Mouse (Mus musculus) embryonic facial prominence, embryonic 14.5 days (tissue): ENCODE results near the gene Gm10337. TPM values are rescaled to one million over a fixed set of nuclear protein-coding genes. Genes with fewer than 3 reads are reported as not detected.

ENCODE experiments used
- ATAC-seq: fragments of 200-750 bp; cut with Nextera tagmentation; 2 replicates; pipeline ENCODE4 v1.8.0; 2017; ENCODE audit warnings: low read depth, moderate number of reproducible peaks, moderate TSS enrichment
- DNase-seq: peaks from one replicate; pipeline ENCODE4 v3.0.0-alpha.2; 2015; ENCODE audit warnings: low spot score
- H3K27ac ChIP-seq: fragments of 300-500 bp; sonication (generic); replicated peaks from 2 replicates; pipeline ENCODE4 v1.5.1; 2014; ENCODE audit warnings: low read depth, mild to moderate bottlenecking, low read length, moderate library complexity
- H3K27me3 ChIP-seq: fragments of 300-500 bp; sonication (generic); replicated peaks from 2 replicates; pipeline ENCODE4 v1.6.1; 2014; ENCODE audit warnings: low read length; ENCODE audit not compliant: control insufficient read depth, insufficient read depth
- H3K36me3 ChIP-seq: fragments of 300-500 bp; sonication (generic); 2 replicates; pipeline ENCODE4 v1.6.1; 2014; ENCODE audit warnings: low read length, mixed read lengths; ENCODE audit not compliant: control insufficient read depth, insufficient read depth
- H3K4me1 ChIP-seq: fragments of 300-500 bp; sonication (generic); 2 replicates; pipeline ENCODE4 v1.6.1; 2014; ENCODE audit warnings: antibody characterized with exemption, low read length; ENCODE audit not compliant: control insufficient read depth, insufficient read depth
- H3K4me2 ChIP-seq: fragments of 300-500 bp; sonication (generic); 2 replicates; pipeline ENCODE4 v1.6.1; 2014; ENCODE audit warnings: low read depth, mild to moderate bottlenecking, low read length, moderate library complexity, mixed read lengths
- H3K4me3 ChIP-seq: fragments of 300-500 bp; sonication (generic); 2 replicates; pipeline ENCODE4 v1.5.1; 2014; ENCODE audit warnings: low read depth, mild to moderate bottlenecking, low read length
- H3K9ac ChIP-seq: fragments of 300-500 bp; sonication (generic); 2 replicates; pipeline ENCODE4 v1.6.1; 2014; ENCODE audit warnings: low read depth, mild to moderate bottlenecking, low read length, moderate library complexity, mixed read lengths
- H3K9me3 ChIP-seq: fragments of 300-500 bp; sonication (generic); 2 replicates; pipeline ENCODE4 v1.6.1; 2016; ENCODE audit warnings: low read length; ENCODE audit not compliant: control insufficient read depth
- WGBS: fragments of 180-500 bp; shearing (Covaris S2); extraction: QIAGEN DNeasy Blood & Tissue Kit; methylation state at CpG from one replicate; pipeline ENCODE4 v1.1.7; 2014; 5-methylcytosine and 5-hydroxymethylcytosine counted together
- polyA plus RNA-seq: library from polyadenylated mRNA; unstranded; fragments of >200 nt; fragmentation: Nextera tagmentation; extraction: Ambion mirVana; gene quantifications from 2 replicates; pipeline ENCODE4 v1.2.1, GENCODE M21; 2014

Gene Gm10337
- polyA plus RNA-seq, 1 experiment from 2014 or later = 5.2 TPM

DNA sequence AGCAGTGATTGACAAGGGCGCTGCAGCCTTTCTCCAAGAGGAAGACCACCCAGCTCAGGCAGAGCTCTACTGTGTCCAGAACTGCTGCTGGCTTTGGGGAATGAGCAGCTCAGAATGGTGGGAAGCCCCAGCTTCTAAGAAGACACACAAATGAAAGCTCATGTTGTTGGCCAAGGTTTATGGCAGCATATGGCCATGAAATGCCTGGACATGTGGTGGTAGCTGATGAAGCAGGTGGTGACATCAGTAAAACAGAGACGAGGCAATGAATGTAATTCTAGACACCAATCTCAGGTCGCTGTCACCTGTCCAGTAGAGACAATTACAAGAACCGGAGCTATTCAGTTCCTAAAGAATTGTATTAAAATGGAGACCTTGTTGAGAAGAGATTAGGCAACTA lies 41.3 kb downstream of the Gm10337 start:
- Histone ChIP-seq H3K4me1 (no peaks in the 10 kb centered on the region), H3K27me3 (no peaks in the 10 kb centered on the region), H3K27ac (no peak overlapping the region), H3K36me3 (peaks cover 83% of the 10 kb centered on the region), H3K9me3 (no peaks in the 10 kb centered on the region), H3K4me3 (no peak overlapping the region), H3K4me2 (no peak overlapping the region), H3K9ac (no peak overlapping the region)
- DNase-seq = no peak
- WGBS = 93% methylated on average over 4 of the region's 4 CpGs
- no peak for ATAC-seq

DNA sequence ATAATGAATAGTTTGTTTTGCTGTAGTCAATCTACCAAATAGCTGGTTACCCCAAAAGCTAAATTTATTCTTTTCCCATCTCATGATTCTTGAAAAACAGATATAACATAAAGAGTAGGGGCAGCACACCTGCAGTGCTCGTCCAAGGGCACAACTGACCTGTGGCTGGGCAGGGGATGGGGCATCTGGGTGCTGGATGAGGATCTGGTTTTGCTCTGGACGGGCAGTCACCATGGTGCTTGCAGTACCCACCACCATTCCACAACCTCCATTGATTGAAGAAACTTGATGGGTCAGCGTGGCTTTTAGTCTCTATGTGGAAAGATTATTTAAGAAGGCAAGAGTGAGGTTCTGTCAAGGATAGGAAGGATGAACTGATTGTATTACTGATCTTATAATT lies 42.7 kb downstream of the Gm10337 start:
- Histone ChIP-seq H3K4me3 (no peak overlapping the region), H3K9me3 (no peaks in the 10 kb centered on the region), H3K9ac (no peak overlapping the region), H3K4me2 (no peak overlapping the region), H3K4me1 (no peaks in the 10 kb centered on the region), H3K27ac (no peak overlapping the region), H3K36me3 (peaks cover 74% of the 10 kb centered on the region), H3K27me3 (no peaks in the 10 kb centered on the region)
- DNase-seq (no peak), ATAC-seq (no peak)
- WGBS = 88% methylated on average over 3 of the region's 3 CpGs

DNA sequence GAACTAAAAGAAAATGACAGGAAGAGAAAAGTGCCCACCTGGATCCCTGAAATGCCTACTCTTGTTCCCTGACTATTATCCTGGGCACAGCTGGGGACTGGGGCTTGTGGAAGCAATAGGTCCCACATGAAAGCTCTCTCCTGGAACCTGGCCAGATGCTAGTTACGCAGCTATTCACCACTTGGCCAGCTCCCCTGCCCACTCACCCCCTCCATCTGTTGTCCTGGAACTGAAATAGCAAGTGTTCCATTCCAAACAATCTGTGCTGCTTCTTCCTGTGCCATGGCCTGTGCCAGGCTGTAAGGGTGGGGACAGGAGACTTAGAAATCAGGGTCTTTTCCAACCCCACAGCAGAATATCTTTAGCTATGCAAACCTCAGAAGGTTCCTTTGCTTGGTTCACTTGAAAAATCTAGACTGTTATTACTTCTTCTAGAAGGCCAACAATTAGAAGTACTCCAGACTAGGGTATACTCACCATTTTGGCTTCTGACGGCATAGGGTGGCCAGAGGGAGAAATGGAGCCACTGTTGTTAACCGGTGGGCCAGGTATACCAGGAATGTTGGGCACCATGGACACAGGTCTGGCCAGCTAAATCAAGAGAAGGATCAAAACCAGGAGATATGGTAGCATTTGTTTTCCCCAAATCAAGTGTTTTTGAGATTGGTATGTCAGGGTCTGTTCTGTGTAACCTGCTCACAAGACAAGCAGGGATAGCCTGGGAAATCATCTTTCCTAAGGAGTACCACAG lies 43.3 kb downstream of the Gm10337 start:
- no peak overlapping the region for H3K4me3 ChIP-seq
- no peak overlapping the region for H3K4me2 ChIP-seq
- no peaks in the 10 kb centered on the region for H3K27me3 ChIP-seq
- 84% methylated on average over 3 of the region's 3 CpGs for WGBS
- H3K36me3 ChIP-seq = peaks cover 74% of the 10 kb centered on the region
- ATAC-seq (peak; percentile 63; the same call in 1 of the 2 replicates), DNase-seq (peak; percentile 77)
- H3K4me1 ChIP-seq = no peaks in the 10 kb centered on the region
- no peak overlapping the region for H3K27ac ChIP-seq
- no peaks in the 10 kb centered on the region for H3K9me3 ChIP-seq
- H3K9ac ChIP-seq = no peak overlapping the region

DNA sequence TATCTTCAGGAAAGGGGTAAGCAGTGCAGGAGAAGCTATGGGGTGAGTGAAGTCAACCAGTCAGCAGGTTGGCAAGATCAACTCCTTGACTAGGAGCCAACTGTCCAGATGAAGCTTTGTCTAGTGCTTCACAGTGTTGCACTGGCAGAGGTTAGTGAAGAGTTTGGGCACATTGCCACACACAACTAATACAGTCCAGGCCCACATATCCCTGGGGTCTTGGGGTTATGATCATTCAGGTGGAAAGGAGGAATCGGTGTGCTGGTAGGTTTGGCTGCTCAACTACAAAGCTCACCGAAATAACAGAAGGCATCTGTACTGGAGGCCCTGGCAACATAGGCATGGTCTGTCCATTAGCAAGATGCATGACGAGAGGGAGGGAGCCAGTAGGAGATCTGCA lies 44.0 kb downstream of the Gm10337 start:
- no peak overlapping the region for H3K4me2 ChIP-seq
- H3K9me3 ChIP-seq = no peaks in the 10 kb centered on the region
- 87% methylated on average over 3 of the region's 3 CpGs for WGBS
- no peak overlapping the region for H3K9ac ChIP-seq
- DNase-seq (no peak), ATAC-seq (no peak)
- H3K36me3 ChIP-seq = peaks cover 74% of the 10 kb centered on the region
- H3K4me3 ChIP-seq = no peak overlapping the region
- no peaks in the 10 kb centered on the region for H3K4me1 ChIP-seq
- H3K27ac ChIP-seq = no peak overlapping the region
- no peaks in the 10 kb centered on the region for H3K27me3 ChIP-seq

DNA sequence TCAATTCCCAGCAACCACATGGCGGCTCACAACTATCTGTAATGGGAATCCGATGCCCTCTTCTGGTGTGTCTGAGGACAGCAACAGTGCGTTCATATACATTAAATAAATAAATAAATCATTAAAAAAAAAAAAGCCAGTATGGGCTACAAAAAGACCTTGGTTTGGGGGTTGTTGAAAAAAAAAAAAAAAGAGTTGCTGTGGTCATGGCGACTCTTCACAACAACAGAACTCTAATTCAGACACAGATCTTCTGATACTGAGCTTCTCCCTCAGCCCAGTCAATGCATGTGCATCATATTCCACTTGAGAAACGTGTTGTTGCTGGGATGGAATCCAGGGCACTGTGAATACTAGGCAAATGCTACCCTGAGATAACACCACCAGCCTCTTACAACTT lies 49.1 kb downstream of the Gm10337 start:
- peaks cover 75% of the 10 kb centered on the region for H3K36me3 ChIP-seq
- WGBS = 95% methylated on average over 5 of the region's 5 CpGs
- H3K9ac ChIP-seq = no peak overlapping the region
- H3K4me1 ChIP-seq = no peaks in the 10 kb centered on the region
- no peak for DNase-seq
- H3K27me3 ChIP-seq = no peaks in the 10 kb centered on the region
- H3K27ac ChIP-seq = no peak overlapping the region
- no peak for ATAC-seq
- H3K4me2 ChIP-seq = no peak overlapping the region
- H3K4me3 ChIP-seq = no peak overlapping the region
- no peaks in the 10 kb centered on the region for H3K9me3 ChIP-seq

Other genes starting within 250 kb of the Gm10337 start
- 73.8 and 75.3 TPM in 2 replicates for gene Rarg, start 246.2 kb upstream of the Gm10337 start, polyA plus RNA-seq
- gene Gm9918, start 233.2 kb upstream of the Gm10337 start, polyA plus RNA-seq = 0.71 and 1.1 TPM in 2 replicates
- gene Mfsd5, start 224.3 kb upstream of the Gm10337 start, polyA plus RNA-seq = 64.6 and 67.2 TPM in 2 replicates
- gene Espl1, start 207.5 kb upstream of the Gm10337 start, polyA plus RNA-seq = 22.4 and 24.0 TPM in 2 replicates
- 466 and 478 TPM in 2 replicates for gene Pfdn5, start 177.6 kb upstream of the Gm10337 start, polyA plus RNA-seq
- 79.0 and 83.2 TPM in 2 replicates for gene Myg1, start 172.0 kb upstream of the Gm10337 start, polyA plus RNA-seq
- 52.5 and 60.5 TPM in 2 replicates for gene Aaas, start 153.0 kb upstream of the Gm10337 start, polyA plus RNA-seq
- 31.2 and 45.0 TPM in 2 replicates for gene Sp7, start 136.5 kb upstream of the Gm10337 start, polyA plus RNA-seq
- gene Sp1, start 97.6 kb upstream of the Gm10337 start, polyA plus RNA-seq = 15.5 and 16.5 TPM in 2 replicates
- 0.26 and 0.96 TPM in 2 replicates for gene Amhr2, start 58.4 kb upstream of the Gm10337 start, polyA plus RNA-seq
- 95.9 and 97.6 TPM in 2 replicates for gene Prr13, start 44.7 kb upstream of the Gm10337 start, polyA plus RNA-seq
- gene Pcbp2, start 33.2 kb upstream of the Gm10337 start, polyA plus RNA-seq = 276 and 279 TPM in 2 replicates
- 13.0 and 15.8 TPM in 2 replicates for gene Map3k12, start 13.3 kb downstream of the Gm10337 start, polyA plus RNA-seq
- gene Tarbp2, start 14.5 kb downstream of the Gm10337 start, polyA plus RNA-seq = 68.5 and 79.0 TPM in 2 replicates
- 2.0 and 2.2 TPM in 2 replicates for gene Npff, start 21.2 kb downstream of the Gm10337 start, polyA plus RNA-seq
- not detected in 2 replicates for gene Gm28047, start 121.3 kb downstream of the Gm10337 start, polyA plus RNA-seq
- gene Atf7, start 121.7 kb downstream of the Gm10337 start, polyA plus RNA-seq = 43.0 and 43.8 TPM in 2 replicates
- 82.9 and 94.1 TPM in 2 replicates for gene Atp5g2, start 168.6 kb downstream of the Gm10337 start, polyA plus RNA-seq
- 51.1 and 51.9 TPM in 2 replicates for gene Calcoco1, start 218.5 kb downstream of the Gm10337 start, polyA plus RNA-seq